8 mouse cellular contexts compared by ENCODE assay signal in the genomic region with DNA sequence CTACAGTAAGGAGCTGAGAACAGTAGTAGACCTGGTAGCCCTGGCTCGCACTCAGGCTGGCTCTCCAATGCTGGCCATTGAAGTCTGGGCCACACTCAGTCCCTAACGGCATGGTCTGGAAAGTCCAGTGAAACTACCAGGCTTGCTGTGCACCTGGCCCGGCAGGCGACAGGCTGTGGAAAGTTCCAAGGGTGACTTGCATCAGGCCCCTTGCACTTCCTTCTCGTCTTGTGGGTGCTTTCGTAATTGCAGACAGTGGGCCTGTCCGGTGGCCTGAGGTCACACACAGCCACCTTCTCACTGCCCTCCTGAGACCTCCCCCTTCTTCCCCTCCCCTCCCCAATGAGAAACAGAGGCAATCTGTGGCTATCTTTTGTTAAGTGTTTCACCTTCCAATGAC. TPM values are rescaled to one million over a fixed set of nuclear protein-coding genes. Genes with fewer than 3 reads are reported as not detected.
DNase-seq lines count a peak whose midpoint lies in the region; ATAC-seq and TF ChIP-seq lines count a peak whose summit lies in the region.

No protein-coding gene starts in this region.

- peaks cover 13% of the 10 kb centered on the region for H3K4me1 ChIP-seq in heart, adult 2 months (ENCODE audit: control insufficient read depth, insufficient read depth, low read length)
- 0 out of 2 replicates have a peak, but pooled peaks cover 3% of the 10 kb centered on the region for H3K4me1 ChIP-seq in hindbrain, postnatal 0 days (ENCODE audit: insufficient read depth, low read length)

- WGBS in heart, adult 2 months, result 33% methylated on average over 7 of the region's 7 CpGs
- 58% methylated on average over 7 of the region's 7 CpGs for WGBS in hindbrain, postnatal 0 days

- no peak overlapping the region for H3K4me2 ChIP-seq in hindbrain, postnatal 0 days (ENCODE audit: low read depth, low read length)

- H3K27ac ChIP-seq in heart, adult 2 months, result peak overlapping the region; percentile 42; the same call in 1 of the 2 replicates
- no peak overlapping the region for H3K27ac ChIP-seq in hindbrain, postnatal 0 days

- no peak for TF ChIP-seq POLR2A in heart, adult 2 months (IDR thresholded peaks at IDR 0.05; ENCODE audit: insufficient read depth, low read depth, low read length)

- intact Hi-C loops in heart, adult 2 months (cut with DNase I), result loop anchor here (5.0 kb wide), 1 partner anchor 50 kb away; a partner anchor contains a TSS

- TF ChIP-seq EP300 in heart, adult 2 months (IDR thresholded peaks at IDR 0.05; ENCODE audit: insufficient read depth, low read depth, low read length), result peak; percentile 57; the same call in 1 of the 2 replicates

- DNase-seq in embryo, embryonic 10 days (ENCODE audit: low spot score), result peak; percentile 41
- DNase-seq in embryo, embryonic 9.5 days (ENCODE audit: extremely low spot score), result no peak
- peak; percentile 61 to 73 for DNase-seq in heart, adult 2 months
- peak; percentile 60 for DNase-seq in kidney, postnatal 10 days
- DNase-seq in lung, postnatal 4 days, result peak; percentile 78
- DNase-seq in hindbrain, postnatal 0 days (ENCODE audit: low spot score), result no peak
- DNase-seq in urinary bladder, adult 2 months (ENCODE audit: low spot score), result no peak
- DNase-seq in frontal cortex, adult 2 months (ENCODE audit: extremely low spot score in 1 of 2, low spot score in 1 of 2), result no peak

- no peaks in the 10 kb centered on the region for H3K36me3 ChIP-seq in heart, adult 2 months (ENCODE audit: control insufficient read depth, insufficient read depth, low read length)
- H3K36me3 ChIP-seq in hindbrain, postnatal 0 days (ENCODE audit: insufficient read depth, low read length), result peaks cover 14% of the 10 kb centered on the region

- H3K9ac ChIP-seq in heart, adult 2 months (ENCODE audit: low read depth, low read length), result no peak overlapping the region
- no peak overlapping the region for H3K9ac ChIP-seq in hindbrain, postnatal 0 days (replicated peaks; ENCODE audit: low read length)

- no peaks in the 10 kb centered on the region for H3K9me3 ChIP-seq in hindbrain, postnatal 0 days (ENCODE audit: low read length)

- no peak for ATAC-seq in hindbrain, postnatal 0 days

- no peaks in the 10 kb centered on the region for H3K79me2 ChIP-seq in heart, adult 2 months (replicated peaks; ENCODE audit: control insufficient read depth, insufficient read depth, low read length)

- TF ChIP-seq CTCF in heart, adult 2 months (IDR thresholded peaks at IDR 0.05), result no peak
- no peak for TF ChIP-seq CTCF in hindbrain, postnatal 0 days (IDR thresholded peaks at IDR 0.05; ENCODE audit: low read depth)

- H3K4me3 ChIP-seq in heart, adult 2 months, result no peak overlapping the region
- H3K4me3 ChIP-seq in hindbrain, postnatal 0 days (ENCODE audit: low read length), result no peak overlapping the region

- no peaks in the 10 kb centered on the region for H3K27me3 ChIP-seq in heart, adult 2 months (ENCODE audit: control insufficient read depth, insufficient read depth, low read length)
- H3K27me3 ChIP-seq in hindbrain, postnatal 0 days (ENCODE audit: insufficient read depth, low read length), result no peaks in the 10 kb centered on the region

RNA-seq across cellular contexts. Expression of a gene that starts 3.1 kb away (rescaled TPM):
- 1 to 10 TPM; 6.7 to 8.2 TPM for total RNA-seq in heart, adult 2 months (2021)
- 3.4 and 5.7 TPM in 2 replicates for polyA plus RNA-seq in heart, adult 2 months (2012; rRNA removed)
- total RNA-seq in hindbrain, postnatal 0 days (2014; rRNA removed), result 2.8 and 4.9 TPM in 2 replicates
- 2.0 and 2.3 TPM in 2 replicates for polyA plus RNA-seq in hindbrain, postnatal 0 days (2015; fragmentation: Nextera tagmentation; extraction: Ambion mirVana)
- polyA plus RNA-seq in urinary bladder, adult 2 months (2012; rRNA removed), result 18.8 and 30.3 TPM in 2 replicates
- 6.6 and 8.6 TPM in 2 replicates for polyA plus RNA-seq in frontal cortex, adult 2 months (2012; rRNA removed)

RNA-seq across cellular contexts. Expression of a gene that starts 48.7 kb away (rescaled TPM):
- total RNA-seq in heart, adult 2 months (2021), result 1 to 10 TPM; 5.3 to 5.7 TPM
- 3.7 and 5.4 TPM in 2 replicates for polyA plus RNA-seq in heart, adult 2 months (2012; rRNA removed)
- total RNA-seq in hindbrain, postnatal 0 days (2014; rRNA removed), result 14.6 and 19.7 TPM in 2 replicates
- 11.6 and 12.6 TPM in 2 replicates for polyA plus RNA-seq in hindbrain, postnatal 0 days (2015; fragmentation: Nextera tagmentation; extraction: Ambion mirVana)
- polyA plus RNA-seq in urinary bladder, adult 2 months (2012; rRNA removed), result 9.4 and 10.9 TPM in 2 replicates
- polyA plus RNA-seq in frontal cortex, adult 2 months (2012; rRNA removed), result 17.2 and 18.8 TPM in 2 replicates

RNA-seq across cellular contexts. Expression of a gene that starts 56.0 kb away (rescaled TPM):
- 10 to 100 TPM; 30.2 to 33.7 TPM for total RNA-seq in heart, adult 2 months (2021)
- 19.8 and 23.5 TPM in 2 replicates for polyA plus RNA-seq in heart, adult 2 months (2012; rRNA removed)
- total RNA-seq in hindbrain, postnatal 0 days (2014; rRNA removed), result 20.6 and 23.0 TPM in 2 replicates
- polyA plus RNA-seq in hindbrain, postnatal 0 days (2015; fragmentation: Nextera tagmentation; extraction: Ambion mirVana), result 21.5 and 21.7 TPM in 2 replicates
- 14.4 and 18.2 TPM in 2 replicates for polyA plus RNA-seq in urinary bladder, adult 2 months (2012; rRNA removed)
- polyA plus RNA-seq in frontal cortex, adult 2 months (2012; rRNA removed), result 17.1 and 17.8 TPM in 2 replicates

Comparison
In these comparisons a context has a peak if more than half of its experiments do, and no peak if none do; other contexts are left out.
1. DNase-seq: peak in embryo, embryonic 10 days (single experiment), heart, adult 2 months (2 of 2), kidney, postnatal 10 days (single experiment) and lung, postnatal 4 days (2 of 2); none in embryo, embryonic 9.5 days (single experiment), hindbrain, postnatal 0 days (single experiment), urinary bladder, adult 2 months (single experiment) and frontal cortex, adult 2 months (0 of 2).